Mouse (Mus musculus): ENCODE results near the gene Dnah9.

- TF ChIP-seq CTCF (IDR thresholded peaks at IDR 0.05) (no peak), EP300 (IDR thresholded peaks at IDR 0.05) (no peak)
These were observed 352.1 kb downstream of the Dnah9 start for GRCm38 (mm10) chr11:65816237-65816636.

All from lung, postnatal 0 days (tissue).